Mouse (Mus musculus) telencephalon, adult 2 months (tissue): Measurements from ENCODE around the gene Slc35a1.
A peak's percentile ranks its signal among the peaks of the same experiment; 100 is the strongest.
"Not testable (repeated sequence)": the region's sequence is repeated elsewhere in the genome, so short reads cannot be mapped to it uniquely, and the experiment has no call there.

Experiments
- DNase-seq: peaks from one replicate; pipeline ENCODE4 v3.0.0-alpha.2; 2011; ENCODE audit warnings: low read depth, low spot score

Gene Slc35a1

DNA sequence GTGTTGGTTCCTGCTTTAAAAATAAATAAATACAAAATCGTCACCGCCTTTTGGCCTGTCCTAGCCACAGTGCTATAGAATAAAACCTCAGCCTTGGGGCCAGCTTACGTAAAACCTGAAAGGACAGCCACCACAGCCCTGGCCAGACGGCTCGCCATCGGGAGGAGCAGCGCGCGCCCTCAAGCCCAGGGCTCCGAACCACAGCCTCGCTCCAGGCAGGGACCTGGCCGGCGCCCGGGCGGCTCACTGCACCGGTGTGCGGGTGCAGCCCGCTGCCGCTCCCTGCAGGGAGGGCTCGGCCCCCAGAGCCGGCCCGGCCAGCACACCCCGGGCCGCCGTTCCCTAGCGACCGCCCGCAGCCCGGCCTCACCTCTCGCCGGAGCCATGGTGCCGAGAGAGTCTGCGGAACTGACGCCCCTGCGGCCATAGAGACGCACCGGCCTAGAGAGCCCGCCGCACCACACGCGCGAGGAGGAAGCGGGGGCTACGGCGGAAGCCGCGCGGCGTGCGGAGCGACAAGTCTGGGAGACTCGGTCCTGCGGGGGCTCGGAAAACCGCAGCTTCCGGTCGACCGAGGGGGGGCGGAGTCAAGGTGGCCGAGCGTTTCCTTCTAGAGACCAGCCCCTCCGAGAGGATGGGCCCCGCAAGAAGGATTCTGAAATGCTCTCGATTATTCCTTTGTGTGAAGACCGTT lies at the start of gene Slc35a1:
Gene Slc35a1, minus strand, starts transcription at position 565 of the 694 bp plus-strand sequence.
- DNase-seq, result peak; percentile 95

DNA sequence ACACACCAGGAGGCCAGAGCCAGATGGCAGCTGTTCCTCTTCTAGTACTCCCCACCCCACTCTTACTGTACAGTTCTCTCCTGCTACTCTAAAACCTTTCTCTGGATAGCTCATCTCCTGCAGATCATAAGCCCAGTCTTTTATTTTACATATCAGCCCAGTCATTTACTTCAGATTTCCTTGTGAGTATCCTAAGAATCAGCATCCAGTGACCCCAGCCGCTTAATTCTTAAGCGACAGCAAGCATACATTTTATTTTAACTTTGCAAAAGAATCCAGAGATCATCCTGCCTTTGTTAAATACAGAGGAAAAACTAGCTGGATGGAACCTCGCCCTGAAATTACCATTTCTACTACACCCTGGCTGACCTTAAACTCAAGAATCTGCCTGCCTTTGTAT lies 47.2 kb upstream of the Slc35a1 start:
- DNase-seq, result no peak

DNA sequence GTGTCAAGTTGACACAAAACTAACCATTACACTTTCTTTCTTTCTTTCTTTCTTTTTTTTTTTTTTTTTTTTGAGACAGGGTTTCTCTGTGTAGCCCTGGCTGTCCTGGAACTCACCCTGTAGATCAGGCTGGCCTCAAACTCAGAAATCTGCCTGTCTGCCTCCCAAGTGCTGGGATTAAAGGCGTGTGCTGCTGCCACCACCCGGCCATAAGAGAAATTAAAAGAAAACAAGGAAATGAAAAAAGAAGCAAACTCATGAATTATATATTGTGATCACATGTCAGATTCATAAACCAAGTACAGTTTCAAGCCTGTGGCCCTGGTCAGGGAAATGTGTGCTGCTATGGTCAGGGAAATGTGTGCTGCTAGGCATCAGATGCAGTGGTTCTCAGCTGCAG lies 46.2 kb upstream of the Slc35a1 start:
- not testable (repeated sequence) for DNase-seq

DNA sequence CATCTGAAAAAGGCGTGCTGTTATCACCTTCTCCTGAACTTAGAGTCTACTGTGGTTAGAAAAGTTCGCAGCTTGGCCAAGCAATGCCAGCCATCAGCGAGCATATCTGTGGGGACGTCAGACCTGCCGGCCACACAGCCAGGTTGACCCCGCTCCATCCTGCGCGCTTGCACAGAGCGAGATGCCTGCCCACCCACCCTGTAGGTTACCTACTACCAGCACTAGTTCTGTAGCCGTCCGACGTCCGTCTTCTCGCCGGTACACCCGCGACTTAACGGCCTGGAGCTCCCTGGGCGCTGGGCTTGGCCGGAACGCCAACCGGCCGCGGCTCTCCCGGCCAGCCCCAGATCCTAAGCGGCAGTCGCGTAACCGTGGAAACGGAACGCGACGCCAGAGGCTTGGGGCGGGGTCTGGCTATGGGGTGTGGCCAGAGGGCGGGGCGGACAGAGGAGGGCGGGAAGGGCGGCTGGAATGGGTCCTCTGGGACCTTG lies 42.7 kb upstream of the Slc35a1 start, which contains the start of gene Cfap206:
Gene Cfap206, minus strand, starts transcription at position 356 of the 491 bp plus-strand sequence.
- DNase-seq, result peak; percentile 10

DNA sequence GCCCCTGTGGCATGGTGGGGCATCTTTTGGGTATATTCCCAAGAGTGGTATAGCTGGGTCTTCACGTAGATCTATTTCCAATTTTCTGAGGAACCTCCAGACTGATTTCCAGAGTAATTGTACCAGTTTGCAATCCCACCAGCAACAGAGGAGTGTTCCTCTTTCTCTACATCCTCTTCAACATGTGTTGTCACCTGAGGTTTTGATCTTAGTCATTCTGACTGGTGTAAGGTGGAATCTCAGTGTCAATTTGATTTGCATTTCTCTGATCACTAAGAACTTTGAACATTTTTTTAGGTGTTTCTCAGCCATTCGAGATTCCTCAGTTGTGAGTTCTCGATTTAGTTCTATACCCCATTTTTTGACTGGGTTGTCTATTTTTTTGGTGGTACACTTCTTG lies 38.5 kb upstream of the Slc35a1 start:
- not testable (repeated sequence) for DNase-seq

DNA sequence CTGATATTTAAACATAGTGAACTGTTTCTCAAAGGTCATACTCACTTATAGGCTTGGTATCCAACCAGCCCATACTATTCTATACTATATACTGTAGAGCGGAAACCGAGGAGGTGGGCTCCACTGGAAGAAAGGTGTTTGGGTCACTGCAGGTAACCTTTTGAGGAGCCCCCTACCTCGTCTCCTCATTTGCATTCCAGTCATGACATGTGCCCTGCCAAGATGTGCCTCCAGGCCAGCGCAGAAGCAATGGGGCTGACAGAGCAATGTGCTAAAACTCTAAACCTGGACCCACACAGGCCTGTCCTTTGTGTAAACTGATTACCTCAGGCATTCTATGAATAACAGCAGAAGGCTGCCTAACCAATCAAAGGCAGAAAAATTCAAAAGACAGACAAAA lies 37.1 kb upstream of the Slc35a1 start:
- no peak for DNase-seq

DNA sequence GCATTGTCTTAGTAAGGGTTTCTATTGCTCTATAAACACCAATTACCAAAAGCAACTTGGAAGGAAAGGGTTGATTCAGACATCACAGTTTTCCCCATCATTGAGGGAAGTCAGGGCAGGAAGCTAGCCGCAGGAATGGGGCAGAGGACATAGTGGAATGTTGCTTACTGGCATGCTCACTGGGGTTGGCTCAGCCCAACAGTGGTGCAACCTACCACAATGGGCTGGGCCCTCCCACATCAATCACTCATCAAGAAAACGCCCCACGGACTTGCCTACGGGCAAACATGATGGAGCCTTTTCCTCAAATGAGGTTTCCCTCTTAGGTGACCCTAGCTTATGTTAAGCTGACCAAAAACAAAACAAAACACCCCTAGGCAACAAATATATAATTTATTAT lies 35.9 kb upstream of the Slc35a1 start:
- no peak for DNase-seq

DNA sequence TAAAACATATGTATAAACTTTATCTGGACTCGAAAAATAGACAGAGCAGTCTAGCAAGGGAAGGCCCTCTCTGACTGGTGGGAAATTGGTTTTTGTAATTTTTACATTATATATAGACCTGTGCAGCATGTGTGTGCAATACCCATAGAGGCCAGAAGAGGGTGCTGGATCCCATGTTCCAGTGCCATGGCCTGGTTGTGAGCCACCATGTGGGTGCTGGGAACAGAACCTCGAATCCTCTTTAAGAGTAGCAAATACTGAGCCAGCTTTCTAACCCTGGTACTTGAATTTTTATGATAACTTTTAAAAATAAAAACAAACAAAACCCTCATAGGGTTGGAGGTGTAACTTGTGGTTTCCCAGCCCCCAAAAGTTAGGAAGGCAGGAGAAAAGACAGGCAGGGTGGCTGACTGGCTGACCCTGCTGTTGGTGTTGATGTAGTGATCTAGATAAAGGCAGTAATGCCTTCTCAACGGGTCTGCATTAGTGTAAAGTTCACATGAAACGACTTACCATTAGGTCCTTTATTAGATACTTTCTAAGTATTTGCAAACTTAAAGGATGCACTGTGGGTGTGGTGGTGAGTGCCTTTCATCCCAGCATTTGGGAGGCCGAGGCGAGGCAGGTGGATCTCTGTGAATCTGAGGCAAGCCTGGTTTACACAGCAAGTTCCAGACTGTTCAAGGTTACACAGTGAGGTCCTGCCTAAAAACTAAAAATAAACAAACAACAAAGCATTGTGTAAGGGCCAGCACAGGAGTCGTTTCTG lies 33.1 kb upstream of the Slc35a1 start:
- DNase-seq, result no peak

DNA sequence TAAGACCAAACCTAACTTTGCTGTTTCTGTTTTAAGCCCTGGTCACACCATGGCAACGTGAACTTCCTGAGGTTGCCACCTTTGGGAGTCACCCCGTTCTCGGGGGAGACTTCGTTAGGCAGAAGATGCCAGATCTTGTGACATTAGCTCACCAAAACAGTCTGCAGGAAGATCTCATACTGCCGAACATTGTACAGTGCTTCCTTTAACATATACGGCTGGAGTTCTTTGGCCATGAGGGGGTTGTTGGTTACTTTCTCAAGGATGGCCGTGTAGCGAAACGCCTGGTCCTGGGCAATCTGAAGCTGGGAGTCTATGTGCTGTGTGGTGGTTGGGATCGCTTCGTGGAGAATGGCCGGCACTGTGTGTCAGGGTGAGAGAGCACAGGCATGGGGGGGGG lies 32.2 kb upstream of the Slc35a1 start:
- no peak for DNase-seq

DNA sequence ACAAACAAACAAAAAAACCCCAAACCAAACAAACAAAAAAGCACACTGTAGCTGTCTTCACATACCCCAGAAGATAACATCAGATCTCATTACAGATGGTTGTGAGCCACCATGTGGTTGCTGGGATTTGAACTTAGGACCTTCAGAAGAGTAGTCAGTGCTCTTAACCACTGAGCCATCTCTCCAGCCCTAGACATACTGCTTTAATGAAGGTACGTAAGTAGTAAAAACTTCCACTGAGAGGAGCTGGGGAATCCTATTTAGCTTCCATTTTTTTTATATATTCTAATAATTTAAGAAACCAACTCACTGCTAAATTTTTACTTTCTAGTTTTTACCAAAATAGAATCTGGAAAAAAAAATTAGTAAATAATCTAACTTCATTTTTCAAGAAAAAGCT lies 27.8 kb upstream of the Slc35a1 start:
- no peak for DNase-seq

DNA sequence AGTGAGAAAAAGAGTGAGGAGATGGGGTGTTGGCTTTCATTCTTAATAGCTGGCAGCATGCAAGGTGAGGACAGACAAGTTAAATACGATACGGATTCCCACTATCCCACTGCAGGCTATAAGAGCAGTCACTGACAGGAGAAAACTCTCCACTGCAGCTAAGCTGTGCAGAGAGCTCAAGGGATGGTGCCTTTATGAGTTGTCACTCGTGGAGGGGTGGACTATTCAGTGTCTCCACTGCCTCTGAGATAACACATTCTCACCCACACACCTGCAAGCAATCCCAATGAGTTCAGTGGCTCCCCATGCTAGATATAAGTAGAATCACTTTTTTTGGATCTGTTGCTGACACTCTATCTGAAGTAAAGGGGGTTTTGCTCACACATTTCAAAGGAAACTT lies 20.9 kb upstream of the Slc35a1 start:
- peak; percentile 44 for DNase-seq

DNA sequence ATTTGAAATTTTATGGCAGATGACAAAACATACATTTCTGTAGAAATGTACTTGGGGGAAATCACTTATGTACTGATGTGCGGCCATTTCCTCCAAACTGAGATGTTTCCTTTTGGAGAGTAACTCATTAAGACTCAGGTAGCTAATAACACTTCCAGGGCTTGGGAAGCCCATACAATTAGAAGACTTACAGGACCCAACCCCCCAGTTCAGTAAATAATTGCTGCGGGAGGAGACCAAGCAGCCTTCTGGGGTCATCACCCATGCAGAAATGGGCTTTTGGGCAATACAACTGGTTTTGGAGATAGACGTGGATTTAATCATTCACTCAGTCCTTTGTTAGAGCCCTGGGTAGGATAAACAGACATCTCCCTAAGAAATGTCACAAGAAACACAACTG lies 20.0 kb upstream of the Slc35a1 start:
- DNase-seq, result no peak

DNA sequence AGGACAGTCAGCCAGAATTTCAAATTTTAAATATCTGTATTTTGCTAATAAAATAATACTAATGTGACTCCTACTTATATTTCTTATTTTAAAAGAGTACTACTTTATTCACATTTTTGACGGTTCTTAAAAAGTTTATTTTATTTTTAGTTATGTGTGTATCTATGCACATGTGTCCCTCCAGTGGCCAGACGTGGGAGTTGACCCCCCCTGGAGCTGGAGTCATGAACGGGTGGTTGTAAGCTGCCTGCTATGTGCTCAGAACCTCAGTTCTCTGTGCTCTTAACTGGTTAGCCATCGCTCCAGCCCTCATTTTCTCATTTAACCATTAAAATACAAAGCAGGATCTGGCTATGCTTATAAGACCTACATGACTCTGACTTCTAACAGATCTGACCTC lies 15.8 kb upstream of the Slc35a1 start:
- no peak for DNase-seq

DNA sequence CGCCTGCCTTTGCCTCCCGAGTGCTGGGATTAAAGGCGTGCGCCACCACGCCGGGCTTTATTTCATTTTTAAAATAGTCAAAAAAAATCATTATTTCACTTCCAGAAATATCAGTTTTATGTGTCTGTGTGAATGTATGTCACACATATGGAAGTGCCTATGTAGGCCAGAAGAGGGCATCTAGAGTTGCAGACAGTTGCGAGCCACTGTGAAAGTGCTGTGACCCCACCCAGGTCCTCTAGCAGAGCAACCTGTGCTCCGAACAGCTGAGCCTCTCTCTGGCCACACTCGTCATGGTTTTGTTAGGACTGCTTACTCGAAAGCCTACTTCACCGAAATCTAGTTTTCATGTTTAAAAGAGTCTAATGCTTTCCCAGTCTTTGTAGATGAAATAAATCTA lies 15.0 kb upstream of the Slc35a1 start:
- no peak for DNase-seq

DNA sequence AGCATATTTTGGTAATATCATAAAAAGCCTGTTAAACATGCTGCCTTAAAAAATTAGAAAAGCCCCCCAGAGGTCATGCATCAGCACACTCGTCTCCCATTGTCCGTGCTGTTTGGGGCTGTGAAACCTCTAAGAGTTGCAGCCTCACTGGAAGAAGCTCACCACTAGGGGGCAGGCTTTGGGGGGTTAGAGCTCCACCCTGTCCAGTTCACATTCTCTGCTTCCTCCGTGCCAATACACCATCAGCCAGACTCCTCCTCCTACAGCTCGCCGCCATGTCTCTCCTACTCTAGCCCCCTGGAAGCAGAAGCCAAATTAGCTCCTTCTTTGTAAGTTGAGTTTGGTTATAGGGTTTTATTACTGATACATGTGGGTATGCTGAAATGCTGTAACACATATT lies 14.3 kb upstream of the Slc35a1 start:
- DNase-seq, result no peak

DNA sequence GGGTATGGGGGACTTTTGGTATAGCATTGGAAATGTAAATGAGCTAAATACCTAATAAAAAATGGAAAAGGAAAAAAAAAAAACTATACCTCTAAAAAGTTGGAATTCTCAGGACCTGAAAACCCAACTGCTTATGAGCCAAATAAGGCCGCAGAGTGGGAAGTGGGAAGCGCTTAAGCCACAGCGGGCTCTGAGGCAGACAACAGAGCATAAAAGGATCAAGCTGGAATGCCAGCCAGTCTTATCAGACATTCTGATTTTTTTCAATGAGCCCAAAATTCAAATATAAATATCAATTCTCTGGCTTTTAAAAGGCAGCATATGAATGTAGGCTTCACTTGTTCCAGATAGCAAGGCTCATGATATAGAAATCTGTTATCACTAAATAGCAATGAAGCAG lies 783 bp upstream of the Slc35a1 start:
- no peak for DNase-seq

DNA sequence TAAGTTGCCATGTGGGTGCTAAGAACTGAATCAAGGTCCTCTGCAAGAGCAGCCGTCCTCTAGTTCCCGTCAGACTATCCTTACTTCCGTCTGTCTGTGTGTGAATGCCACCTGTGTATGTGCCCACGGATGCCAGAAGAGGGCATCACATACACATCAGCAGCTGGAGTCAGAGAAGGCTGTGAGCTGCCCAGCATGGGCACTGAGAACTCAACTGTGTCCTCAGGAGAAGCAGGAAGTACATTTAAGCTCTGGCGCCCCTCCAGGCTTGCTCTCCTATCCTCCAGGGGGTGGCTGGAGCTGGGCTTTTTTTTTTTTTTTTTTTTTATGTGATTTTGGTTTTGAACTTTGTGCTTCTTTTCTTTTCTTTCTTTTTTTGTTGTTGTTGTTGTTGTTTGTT lies 6.7 kb downstream of the Slc35a1 start:
- no peak for DNase-seq

DNA sequence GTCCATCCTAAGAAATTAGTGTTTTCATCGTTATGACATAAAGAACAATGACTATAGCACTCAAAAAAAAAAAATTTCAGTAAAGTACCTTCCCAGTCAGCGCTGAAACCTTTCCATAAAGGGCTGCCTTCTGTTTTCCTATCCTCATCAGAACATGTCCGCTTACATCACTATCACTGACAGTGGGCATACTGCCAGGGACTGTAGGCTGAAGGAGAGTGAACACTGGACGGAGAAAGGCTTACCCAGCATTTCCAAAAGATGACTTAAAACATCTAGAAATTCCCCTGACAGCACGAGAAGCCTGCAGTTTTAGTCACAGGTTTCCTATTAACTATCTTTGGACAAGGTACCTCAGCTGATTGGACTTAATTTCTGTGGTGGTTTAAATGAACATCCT lies 13.5 kb downstream of the Slc35a1 start:
- DNase-seq, result no peak

DNA sequence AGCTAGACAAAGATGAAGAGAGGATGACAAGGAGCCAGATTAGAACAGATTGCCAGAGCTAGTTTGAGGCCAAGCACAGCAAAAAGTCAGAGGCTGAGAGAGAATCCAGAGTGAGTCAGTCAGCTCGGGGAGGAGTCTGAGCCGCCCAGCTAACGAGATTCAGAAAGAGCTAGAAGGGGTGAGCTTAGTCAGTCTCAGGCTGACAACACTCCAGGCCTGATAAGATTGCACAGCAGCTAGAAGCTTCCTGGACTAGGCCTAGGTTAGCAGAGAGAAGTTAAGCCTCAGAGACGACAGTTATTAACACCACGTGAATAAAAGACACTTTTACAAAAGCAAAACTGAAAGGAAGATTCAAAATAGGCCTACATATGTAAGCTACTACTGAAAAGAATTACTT lies 19.3 kb downstream of the Slc35a1 start:
- DNase-seq, result no peak

DNA sequence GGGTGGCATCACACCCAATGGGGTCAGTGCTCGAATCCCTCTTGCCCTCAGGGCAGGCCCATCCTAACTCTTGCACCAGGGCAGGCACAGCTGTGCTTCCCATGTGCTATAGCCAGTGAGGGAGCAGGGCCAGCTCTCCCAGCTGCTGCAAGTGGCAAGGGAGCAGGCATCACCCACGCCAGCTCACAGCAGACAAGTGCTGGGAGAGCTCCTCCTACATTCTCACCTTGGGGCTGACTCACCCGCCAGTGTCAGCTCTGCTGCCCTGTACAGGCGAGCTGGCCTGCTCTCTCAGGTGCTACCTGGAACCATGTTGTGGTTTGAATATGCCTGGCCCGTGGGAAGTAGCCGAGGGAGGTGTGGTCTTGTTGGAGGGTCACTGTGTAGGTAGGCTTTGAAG lies 25.3 kb downstream of the Slc35a1 start:
- peak; percentile 13 for DNase-seq

DNA sequence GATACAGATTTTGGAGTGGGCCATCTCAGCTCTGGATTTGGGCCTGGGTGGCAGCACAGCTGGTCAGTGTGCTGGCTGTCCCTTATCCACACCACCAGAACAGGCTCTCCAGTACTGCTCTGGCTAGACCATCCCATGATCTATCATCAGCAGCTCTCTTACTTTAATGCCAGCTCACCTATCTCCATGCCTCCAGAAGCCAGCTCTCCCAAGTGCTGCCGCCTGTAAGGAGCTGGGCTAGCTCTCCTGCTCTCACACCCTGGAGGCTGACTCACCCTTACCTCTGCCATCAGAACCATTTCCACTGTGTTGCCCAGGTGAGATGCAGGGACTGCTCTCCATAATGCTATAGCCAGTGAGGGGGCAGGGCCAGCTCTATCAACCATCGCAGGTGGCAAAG lies 25.7 kb downstream of the Slc35a1 start:
- DNase-seq, result no peak

DNA sequence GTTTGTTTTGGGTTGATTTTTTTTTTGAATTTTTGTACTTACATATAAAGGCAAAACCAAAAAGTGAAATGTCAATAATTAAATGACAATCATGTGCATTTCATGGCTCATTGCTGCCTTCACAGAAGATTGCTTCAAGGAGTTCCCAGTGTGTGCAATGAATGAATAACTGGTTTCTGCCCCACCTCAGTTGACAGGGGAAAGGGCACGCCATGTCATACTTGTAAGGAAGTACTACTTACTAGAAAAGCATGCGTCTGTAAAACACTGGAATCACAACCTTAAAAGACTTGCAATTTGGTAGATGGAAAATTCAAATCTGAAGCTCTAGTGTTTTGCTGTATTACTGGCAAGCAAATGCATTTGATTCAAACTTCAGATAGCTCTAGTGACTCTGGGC lies 28.2 kb downstream of the Slc35a1 start:
- DNase-seq, result no peak

DNA sequence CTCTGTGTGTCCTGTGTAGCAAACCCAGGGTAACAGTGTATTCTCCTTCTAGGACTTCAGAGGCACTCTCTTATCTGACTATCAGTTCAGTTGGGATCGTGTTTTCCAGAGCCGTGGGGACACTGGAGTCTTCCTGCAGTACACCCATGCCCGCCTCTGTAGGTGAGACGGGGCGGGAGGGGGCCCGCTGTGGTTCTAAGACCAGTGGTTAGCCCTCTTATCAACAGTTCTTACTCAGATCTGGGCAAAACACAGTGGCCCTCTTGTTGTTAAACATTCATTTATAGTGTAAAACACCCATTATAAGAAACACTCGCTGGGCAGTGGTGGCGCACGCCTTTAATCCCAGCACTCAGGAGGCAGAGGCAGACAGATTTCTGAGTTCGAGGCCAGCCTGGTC lies 31.1 kb downstream of the Slc35a1 start:
- no peak for DNase-seq
